Mouse (Mus musculus) CD8-positive naive resting alpha-beta T cell, adult 2 months (primary cell): Measurements from ENCODE around the gene Ssxa1.
"Not testable (repeated sequence)": the region's sequence is repeated elsewhere in the genome, so short reads cannot be mapped to it uniquely, and the experiment has no call there.

Experiments used
- DNase-seq, 2 experiments: peaks; one replicate each; pipeline ENCODE4 v3.0.0; 2022; ENCODE audit warnings: low read depth in 2 of 2, low spot score in 2 of 2

Ssxa1 gene

GRCm38 (mm10) chrX:21115520-21115919 is at the start of gene Ssxa1:
Gene Ssxa1, plus strand, starts transcription at chrX:21115820.
- DNase-seq = no peak

DNA sequence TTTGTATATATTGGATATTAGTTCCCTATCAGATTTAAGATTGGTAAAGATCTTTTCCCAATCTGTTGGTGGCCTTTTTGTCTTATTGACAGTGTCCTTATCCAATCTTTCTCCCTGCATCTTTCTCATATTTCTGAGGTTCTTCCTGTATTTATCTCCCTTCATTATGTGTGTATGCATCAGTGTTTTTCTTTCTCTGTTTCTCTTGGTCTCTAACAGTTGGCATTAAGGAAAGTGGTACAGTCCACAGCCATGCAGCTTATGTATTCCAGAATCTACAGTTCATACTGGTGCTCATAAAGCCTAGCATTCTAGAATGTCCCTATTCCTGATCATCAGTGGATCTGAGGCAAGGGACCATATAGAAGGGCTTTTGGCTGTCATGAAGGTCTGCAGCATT is 47.5 kb upstream of the Ssxa1 start, which contains the start of gene Spaca5:
Spaca5 (plus strand) TSS at position 301 of the 400 bp plus-strand sequence.
- DNase-seq = no peak

DNA sequence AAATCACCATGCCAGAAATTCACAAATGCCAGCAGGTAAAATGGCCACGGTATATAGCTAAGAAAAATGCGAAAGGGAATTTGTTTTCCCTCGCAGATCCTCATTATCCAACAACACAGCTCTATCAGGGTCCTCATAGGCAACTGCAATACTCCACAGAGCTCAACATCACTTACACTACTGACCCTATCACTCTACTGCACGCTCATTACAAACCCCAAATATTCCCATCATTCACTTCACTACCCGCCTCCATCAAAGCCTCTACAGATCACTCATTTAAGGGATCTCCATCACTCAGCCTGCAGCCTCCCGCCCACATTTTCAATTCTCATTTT is 27.0 kb upstream of the Ssxa1 start:
- DNase-seq = no peak

- peak; percentile 54 to 56 for DNase-seq
Observed at GRCm38 (mm10) chrX:21088983-21089866, 26.4 kb upstream of the Ssxa1 start, which contains the start of gene Zfp300. Gene Zfp300, minus strand, starts transcription at chrX:21089527.

DNA sequence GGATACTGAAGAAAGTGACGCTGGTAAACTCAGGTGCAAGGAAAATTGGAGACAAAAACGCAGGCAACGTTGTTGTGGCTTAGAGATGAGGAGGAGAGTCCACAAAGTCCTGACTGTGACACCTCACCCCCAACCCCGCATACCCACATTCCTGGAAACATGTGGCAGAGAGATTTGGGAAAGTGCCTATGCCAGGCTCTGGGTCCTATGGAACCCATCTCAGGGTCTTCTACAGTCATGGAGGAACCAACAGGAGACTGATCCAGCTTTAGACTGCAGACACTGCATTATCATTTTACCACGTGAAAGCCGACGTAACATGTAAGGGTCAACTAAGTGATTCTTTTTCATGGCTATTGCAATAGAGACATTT is 25.8 kb upstream of the Ssxa1 start:
- no peak for DNase-seq

- not testable (repeated sequence) for DNase-seq
Observed at GRCm38 (mm10) chrX:21146675-21147074, 31.1 kb downstream of the Ssxa1 start.
